Mouse (Mus musculus) heart, adult 2 months (tissue): ENCODE results near the gene Pdzd2. TPM values are rescaled to one million over a fixed set of nuclear protein-coding genes. Genes with fewer than 3 reads are reported as not detected.

Experiments
- DNase-seq, 2 experiments: peaks; one replicate each; pipeline ENCODE4 v3.0.0; 2021
- H3K27ac ChIP-seq: fragments of 200-600 bp; 2 replicates; pipeline ENCODE4 v1.8.1; 2022
- H3K27me3 ChIP-seq: fragments of 200-500 bp; 2 replicates; pipeline ENCODE4 v1.6.1; 2012; ENCODE audit warnings: mild to moderate bottlenecking, low read length, inconsistent platforms, mixed read lengths; ENCODE audit not compliant: control insufficient read depth, insufficient read depth
- H3K36me3 ChIP-seq: fragments of 200-500 bp; 2 replicates; pipeline ENCODE4 v1.6.1; 2012; ENCODE audit warnings: low read length, inconsistent platforms; ENCODE audit not compliant: control insufficient read depth, insufficient read depth
- H3K4me1 ChIP-seq: fragments of 200-500 bp; 2 replicates; pipeline ENCODE4 v1.6.1; 2011; ENCODE audit warnings: low read length; ENCODE audit not compliant: control insufficient read depth, insufficient read depth
- H3K4me3 ChIP-seq: fragments of 200-600 bp; 2 replicates; pipeline ENCODE4 v1.8.1; 2022
- H3K79me2 ChIP-seq: fragments of 200-500 bp; replicated peaks from 2 replicates; pipeline ENCODE4 v1.6.1; 2012; ENCODE audit warnings: mild to moderate bottlenecking, inconsistent platforms, low read length, moderate library complexity, mixed read lengths; ENCODE audit not compliant: control insufficient read depth, insufficient read depth
- H3K9ac ChIP-seq: fragments of 200-500 bp; 2 replicates; pipeline ENCODE4 v1.6.1; 2012; ENCODE audit warnings: low read depth, mild to moderate bottlenecking, control low read depth, inconsistent platforms, low read length, mixed read lengths
- CTCF ChIP-seq: fragments of 200-600 bp; IDR thresholded peaks from 2 replicates; pipeline ENCODE4 v1.8.1; 2022; ENCODE audit warnings: antibody characterized with exemption, mild to moderate bottlenecking, moderate library complexity
- EP300 ChIP-seq: fragments of 200-500 bp; IDR thresholded peaks from 2 replicates; pipeline ENCODE4 v1.6.1; 2011; ENCODE audit warnings: low read depth, low read length, control low read depth; ENCODE audit not compliant: insufficient read depth
- POLR2A ChIP-seq: fragments of 200-500 bp; IDR thresholded peaks from 2 replicates; pipeline ENCODE4 v1.6.1; 2011; ENCODE audit warnings: mild to moderate bottlenecking, low read depth, low read length, control low read depth; ENCODE audit not compliant: insufficient read depth
- WGBS: fragments of 180-500 bp; shearing (Covaris S2); methylation state at CpG from one replicate; pipeline ENCODE4 v1.1.7; 2018; 5-methylcytosine and 5-hydroxymethylcytosine counted together
- intact Hi-C: fragments of 180-260 bp; cut with DNase I; formaldehyde crosslinking; loops from one replicate; pipeline ENCODE4 v1.15.1; 2025
- polyA plus RNA-seq: library from polyadenylated mRNA; depleted of rRNA; stranded (reverse); fragments of >200 nt; gene quantifications from 2 replicates; pipeline ENCODE4 v1.2.3, GENCODE M21; 2012
- total RNA-seq, 2 experiments: library from RNA; stranded (reverse); gene quantifications; 2 replicates each; pipeline ENCODE4 v1.2.3; 2021

The Pdzd2 gene
- total and polyA plus RNA-seq, 3 experiments = 15.0 to 83.9 (median 78.9) TPM

DNA sequence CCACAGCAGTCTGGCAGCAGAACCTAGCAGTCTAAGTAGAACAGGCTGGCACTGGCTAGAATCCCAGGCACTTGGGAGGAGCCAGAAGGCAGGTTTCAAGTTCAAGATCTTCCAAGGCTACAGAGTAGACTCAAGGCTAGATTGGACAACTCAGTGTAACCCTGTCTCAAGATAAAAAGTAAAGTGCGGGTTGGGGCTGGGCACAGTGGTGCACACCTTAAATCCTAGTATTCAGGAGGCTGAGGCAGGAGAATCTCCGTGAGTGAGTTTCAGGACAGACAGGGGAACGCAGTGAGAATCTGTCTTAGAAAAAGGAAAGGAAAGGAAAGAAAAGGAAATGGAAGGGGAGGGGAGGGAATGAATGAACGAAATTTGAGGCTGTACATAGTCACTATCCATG, 207.2 kb downstream of the Pdzd2 start:
- intact Hi-C loops = no loop called here

GRCm38 (mm10) chr15:12522810-12523209, 216.9 kb downstream of the Pdzd2 start:
- intact Hi-C loops = no loop called here
- peaks cover 5% of the 10 kb centered on the region for H3K36me3 ChIP-seq
- no peaks in the 10 kb centered on the region for H3K27me3 ChIP-seq
- H3K27ac ChIP-seq = no peak overlapping the region
- peaks cover 3% of the 10 kb centered on the region for H3K79me2 ChIP-seq
- no peak overlapping the region for H3K4me3 ChIP-seq
- no peak for DNase-seq
- H3K9ac ChIP-seq = no peak overlapping the region
- H3K4me1 ChIP-seq = peaks cover 14% of the 10 kb centered on the region
- 32% methylated on average over 7 of the region's 7 CpGs for WGBS
- TF ChIP-seq POLR2A (no peak), CTCF (no peak), EP300 (no peak)

More for the DNA sequence above, 207.2 kb downstream of the Pdzd2 start:
- Histone ChIP-seq H3K4me3 (no peak overlapping the region), H3K9ac (no peak overlapping the region), H3K27ac (no peak overlapping the region), H3K79me2 (peaks cover 11% of the 10 kb centered on the region), H3K4me1 (peaks cover 5% of the 10 kb centered on the region), H3K27me3 (no peaks in the 10 kb centered on the region), H3K36me3 (peaks cover 13% of the 10 kb centered on the region)
- 89% methylated on average over 4 of the region's 4 CpGs for WGBS
- TF ChIP-seq EP300 = no peak
- TF ChIP-seq CTCF = no peak
- no peak for DNase-seq

- intact Hi-C loops = no loop called here
- Histone ChIP-seq H3K4me3 (no peak overlapping the region), H3K4me1 (peaks cover 14% of the 10 kb centered on the region), H3K9ac (no peak overlapping the region), H3K79me2 (peaks cover 2% of the 10 kb centered on the region), H3K27ac (no peak overlapping the region), H3K36me3 (peaks cover 5% of the 10 kb centered on the region), H3K27me3 (no peaks in the 10 kb centered on the region)
- no peak for DNase-seq
- 57% methylated on average over 9 of the region's 9 CpGs for WGBS
- TF ChIP-seq POLR2A (no peak), CTCF (no peak), EP300 (no peak)
Measured at GRCm38 (mm10) chr15:12520292-12520691, 219.4 kb downstream of the Pdzd2 start.

DNA sequence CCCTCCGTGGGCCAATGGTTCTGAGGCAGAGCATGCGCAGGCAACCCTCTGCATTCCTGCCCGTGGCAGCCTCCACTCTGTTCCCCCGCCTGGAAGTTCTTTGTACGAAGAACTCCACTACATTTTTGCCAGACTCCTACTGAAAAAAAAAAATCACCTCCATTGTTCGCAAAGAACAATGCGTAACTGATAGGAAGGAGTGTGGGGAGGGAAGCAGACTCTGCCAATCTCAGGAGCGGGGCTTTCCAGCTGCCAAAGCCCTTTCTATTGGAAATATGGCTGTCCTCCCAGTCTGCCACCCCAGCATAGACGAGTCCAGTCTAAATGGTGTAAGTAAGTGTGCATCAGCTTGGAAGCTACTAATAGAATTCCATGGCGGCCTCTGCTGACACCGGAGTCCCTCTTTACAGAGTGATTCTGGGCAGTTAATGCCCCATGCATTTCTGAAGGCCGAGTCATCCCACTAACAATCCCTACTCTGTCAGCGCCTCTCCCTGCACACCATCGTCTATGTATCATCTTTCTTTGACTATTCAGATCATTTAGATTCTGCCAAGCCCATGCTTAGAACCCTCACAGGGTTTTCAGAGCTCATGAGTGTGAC, 221.3 kb downstream of the Pdzd2 start:
- Histone ChIP-seq H3K4me1 (peaks cover 14% of the 10 kb centered on the region), H3K27ac (peak overlapping the region; percentile 23; the same call in 1 of the 2 replicates), H3K79me2 (0 out of 2 replicates have a peak, but pooled peaks cover 1% of the 10 kb centered on the region), H3K27me3 (no peaks in the 10 kb centered on the region), H3K36me3 (peaks cover 4% of the 10 kb centered on the region), H3K9ac (no peak overlapping the region), H3K4me3 (no peak overlapping the region)
- TF ChIP-seq EP300 = 0 out of 2 replicates have a peak, but pooled peaks have one; percentile 5
- TF ChIP-seq POLR2A = no peak
- intact Hi-C loops = no loop called here
- 31% methylated on average over 14 of the region's 14 CpGs for WGBS
- DNase-seq = peak in 1 of 2 experiments; percentile 32

GRCm38 (mm10) chr15:12517314-12517813, 222.4 kb downstream of the Pdzd2 start:
- TF ChIP-seq CTCF (no peak), POLR2A (no peak), EP300 (no peak)
- H3K9ac ChIP-seq = no peak overlapping the region
- 0 out of 2 replicates have a peak, but pooled peaks cover 1% of the 10 kb centered on the region for H3K79me2 ChIP-seq
- DNase-seq = no peak
- no peak overlapping the region for H3K4me3 ChIP-seq
- intact Hi-C loops = no loop called here
- H3K27ac ChIP-seq = peak overlapping the region; percentile 23; the same call in 1 of the 2 replicates
- no peaks in the 10 kb centered on the region for H3K27me3 ChIP-seq
- H3K36me3 ChIP-seq = no peaks in the 10 kb centered on the region; the same call in none of the 2 replicates
- 84% methylated on average over 9 of the region's 9 CpGs for WGBS
- H3K4me1 ChIP-seq = peaks cover 9% of the 10 kb centered on the region

DNA sequence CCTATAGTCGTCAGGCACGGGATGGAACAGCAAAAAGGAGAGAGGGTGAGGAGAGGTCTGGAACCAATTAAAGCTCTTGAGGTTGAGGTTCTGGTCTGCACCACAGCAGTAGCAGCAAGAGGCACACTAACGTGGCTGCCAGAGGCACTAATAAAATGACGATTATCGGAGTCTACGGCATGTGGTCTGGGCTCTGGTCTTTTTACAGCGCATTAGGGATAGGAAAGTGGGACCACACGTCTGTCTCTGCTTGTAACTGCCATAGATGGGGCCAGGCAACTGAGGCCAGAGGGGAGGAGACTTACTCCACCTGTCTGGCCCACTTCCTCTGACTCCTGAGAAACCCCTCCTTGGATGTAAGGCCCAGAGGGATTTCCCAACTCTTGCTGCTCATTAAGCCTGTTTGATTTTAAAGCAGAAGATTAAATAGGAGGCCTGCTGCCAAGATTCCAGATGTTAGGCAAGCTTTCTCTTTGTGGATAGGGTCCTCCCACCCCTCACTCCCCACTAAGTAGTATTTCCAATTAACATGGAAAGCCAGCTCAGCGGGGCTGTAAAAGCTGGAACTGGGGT, 224.4 kb downstream of the Pdzd2 start:
- Histone ChIP-seq H3K36me3 (no peaks in the 10 kb centered on the region; the same call in 1 of the 2 replicates), H3K79me2 (peaks cover 4% of the 10 kb centered on the region; the same call in 1 of the 2 replicates), H3K27me3 (no peaks in the 10 kb centered on the region), H3K4me3 (no peak overlapping the region), H3K9ac (no peak overlapping the region), H3K4me1 (peaks cover 9% of the 10 kb centered on the region), H3K27ac (no peak overlapping the region)
- no peak for DNase-seq
- intact Hi-C loops = no loop called here
- WGBS = 89% methylated on average over 9 of the region's 9 CpGs
- TF ChIP-seq POLR2A (no peak), EP300 (no peak), CTCF (no peak)
